Mouse (Mus musculus) lung, postnatal 0 days (tissue): Measurements from ENCODE around the gene Adgrl2. TPM values are rescaled to one million over a fixed set of nuclear protein-coding genes. Genes with fewer than 3 reads are reported as not detected.

Experiments
- ATAC-seq: fragments of 200-750 bp; cut with Nextera tagmentation; 2 replicates; pipeline ENCODE4 v1.8.0; 2017; ENCODE audit warnings: moderate library complexity
- DNase-seq: peaks from one replicate; pipeline ENCODE4 v3.0.0-alpha.2; 2016; ENCODE audit warnings: low spot score
- H3K27ac ChIP-seq: fragments of 300-500 bp; sonication (generic); 2 replicates; pipeline ENCODE4 v1.5.1; 2014; ENCODE audit warnings: antibody characterized with exemption, mild to moderate bottlenecking, low read length, mixed read lengths
- H3K27me3 ChIP-seq: fragments of 300-500 bp; sonication (generic); replicated peaks from 2 replicates; pipeline ENCODE4 v1.6.1; 2014; ENCODE audit warnings: low read length, mixed read lengths; ENCODE audit not compliant: insufficient read depth
- H3K36me3 ChIP-seq: fragments of 300-500 bp; sonication (generic); 2 replicates; pipeline ENCODE4 v1.6.1; 2014; ENCODE audit warnings: low read length, mixed read lengths; ENCODE audit not compliant: insufficient read depth
- H3K4me1 ChIP-seq: fragments of 300-500 bp; sonication (generic); 2 replicates; pipeline ENCODE4 v1.6.1; 2014; ENCODE audit warnings: antibody characterized with exemption, low read depth, low read length, mixed read lengths; ENCODE audit not compliant: insufficient read depth
- H3K4me2 ChIP-seq: fragments of 300-500 bp; sonication (generic); replicated peaks from 2 replicates; pipeline ENCODE4 v1.6.1; 2014; ENCODE audit warnings: low read depth, mild to moderate bottlenecking, low read length, moderate library complexity, mixed read lengths
- H3K4me3 ChIP-seq: fragments of 300-500 bp; sonication (generic); 2 replicates; pipeline ENCODE4 v1.5.1; 2014; ENCODE audit warnings: low read depth, low read length
- H3K9ac ChIP-seq: fragments of 300-500 bp; sonication (generic); replicated peaks from 2 replicates; pipeline ENCODE4 v1.6.1; 2014; ENCODE audit warnings: low read depth, mild to moderate bottlenecking
- H3K9me3 ChIP-seq: fragments of 300-500 bp; sonication (generic); 2 replicates; pipeline ENCODE4 v1.6.1; 2016; ENCODE audit warnings: low read length, mixed read lengths
- CTCF ChIP-seq: IDR thresholded peaks from 2 replicates; pipeline ENCODE4 v1.5.1; 2016; ENCODE audit warnings: antibody characterized with exemption, mild to moderate bottlenecking
- EP300 ChIP-seq: IDR thresholded peaks from 2 replicates; pipeline ENCODE4 v1.6.1; 2016; ENCODE audit warnings: antibody characterized with exemption, mild to moderate bottlenecking, control low read depth
- WGBS: fragments of 180-500 bp; shearing (Covaris S2); extraction: QIAGEN DNeasy Blood & Tissue Kit; methylation state at CpG from one replicate; pipeline ENCODE4 v1.1.7; 2014; 5-methylcytosine and 5-hydroxymethylcytosine counted together
- polyA plus RNA-seq: library from polyadenylated mRNA; unstranded; fragments of >200 nt; fragmentation: Nextera tagmentation; extraction: Ambion mirVana; gene quantifications from 2 replicates; pipeline ENCODE4 v1.2.1, GENCODE M21; 2015

Gene Adgrl2
- polyA plus RNA-seq, 1 experiment from 2014 or later, result 46.3 TPM

DNA sequence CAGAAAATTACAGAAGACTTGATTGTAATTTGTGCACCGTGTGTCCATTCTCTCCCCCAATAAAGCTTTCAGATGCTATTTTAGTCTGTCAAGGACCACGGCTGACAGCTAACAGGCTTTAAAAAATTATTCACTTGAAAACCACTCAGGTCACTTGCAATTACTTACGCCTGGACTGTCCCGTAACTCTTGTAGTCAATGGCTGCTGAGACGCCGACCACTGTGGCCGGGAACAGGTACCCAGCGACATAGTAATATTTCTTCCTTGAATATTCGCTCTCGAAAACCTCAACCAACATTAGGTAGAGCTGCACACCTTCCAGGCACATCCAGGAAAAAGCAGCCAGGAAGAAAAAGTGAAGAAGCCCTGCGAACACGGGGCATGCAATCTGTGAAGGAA lies 155.2 kb downstream of the Adgrl2 start:
- Histone ChIP-seq H3K9me3 (no peaks in the 10 kb centered on the region), H3K27me3 (no peaks in the 10 kb centered on the region), H3K4me1 (no peaks in the 10 kb centered on the region), H3K4me2 (no peak overlapping the region), H3K9ac (no peak overlapping the region), H3K4me3 (no peak overlapping the region), H3K36me3 (peaks cover 31% of the 10 kb centered on the region), H3K27ac (no peak overlapping the region)
- ATAC-seq (no peak), DNase-seq (no peak)
- TF ChIP-seq CTCF, result no peak
- no peak for TF ChIP-seq EP300
- 93% methylated on average over 12 of the region's 12 CpGs for WGBS

GRCm38 (mm10) chr3:148833070-148833769 lies 157.1 kb downstream of the Adgrl2 start:
- Histone ChIP-seq H3K9me3 (no peaks in the 10 kb centered on the region), H3K9ac (no peak overlapping the region), H3K4me3 (no peak overlapping the region), H3K4me2 (no peak overlapping the region), H3K27ac (no peak overlapping the region), H3K27me3 (no peaks in the 10 kb centered on the region), H3K4me1 (no peaks in the 10 kb centered on the region), H3K36me3 (peaks cover 32% of the 10 kb centered on the region; the same call in 1 of the 2 replicates)
- TF ChIP-seq EP300 (no peak), CTCF (no peak)
- DNase-seq, result no peak
- WGBS, result 92% methylated on average over 20 of the region's 20 CpGs
- ATAC-seq, result no peak

- no peak overlapping the region for H3K4me3 ChIP-seq
- DNase-seq, result no peak
- H3K27ac ChIP-seq, result no peak overlapping the region
- H3K9me3 ChIP-seq, result no peaks in the 10 kb centered on the region
- no peaks in the 10 kb centered on the region for H3K4me1 ChIP-seq
- no peak for ATAC-seq
- 72% methylated on average over 4 of the region's 4 CpGs for WGBS
- peaks cover 28% of the 10 kb centered on the region; the same call in 1 of the 2 replicates for H3K36me3 ChIP-seq
- H3K9ac ChIP-seq, result no peak overlapping the region
- H3K4me2 ChIP-seq, result no peak overlapping the region
- H3K27me3 ChIP-seq, result no peaks in the 10 kb centered on the region
- TF ChIP-seq CTCF, result no peak
These were observed 158.4 kb downstream of the Adgrl2 start for GRCm38 (mm10) chr3:148832001-148832400.

DNA sequence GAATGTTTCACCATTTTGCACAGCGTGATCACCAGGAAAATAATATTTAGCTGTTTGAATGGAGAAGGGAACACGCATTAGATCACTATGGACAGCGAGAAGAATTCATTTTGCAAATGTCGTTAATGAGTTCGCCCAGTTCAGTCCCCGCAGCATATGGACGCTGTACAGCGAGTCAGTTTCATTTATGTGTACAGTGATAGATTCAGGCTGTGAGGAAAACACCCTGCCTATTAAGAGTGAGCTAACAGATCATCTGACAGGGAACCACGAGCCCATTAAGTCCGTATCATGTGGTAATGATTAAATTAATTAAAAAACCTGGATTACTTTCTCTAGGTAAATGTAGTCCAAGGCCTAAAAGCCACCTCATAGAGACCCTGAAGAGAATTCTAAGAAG lies 161.8 kb downstream of the Adgrl2 start:
- ATAC-seq (no peak), DNase-seq (no peak)
- Histone ChIP-seq H3K9me3 (no peaks in the 10 kb centered on the region), H3K9ac (no peak overlapping the region), H3K4me3 (no peak overlapping the region), H3K36me3 (peaks cover 16% of the 10 kb centered on the region; the same call in 1 of the 2 replicates), H3K4me2 (no peak overlapping the region), H3K4me1 (no peaks in the 10 kb centered on the region), H3K27me3 (no peaks in the 10 kb centered on the region), H3K27ac (no peak overlapping the region)
- 89% methylated on average over 10 of the region's 10 CpGs for WGBS
- TF ChIP-seq EP300 (no peak), CTCF (no peak)

DNA sequence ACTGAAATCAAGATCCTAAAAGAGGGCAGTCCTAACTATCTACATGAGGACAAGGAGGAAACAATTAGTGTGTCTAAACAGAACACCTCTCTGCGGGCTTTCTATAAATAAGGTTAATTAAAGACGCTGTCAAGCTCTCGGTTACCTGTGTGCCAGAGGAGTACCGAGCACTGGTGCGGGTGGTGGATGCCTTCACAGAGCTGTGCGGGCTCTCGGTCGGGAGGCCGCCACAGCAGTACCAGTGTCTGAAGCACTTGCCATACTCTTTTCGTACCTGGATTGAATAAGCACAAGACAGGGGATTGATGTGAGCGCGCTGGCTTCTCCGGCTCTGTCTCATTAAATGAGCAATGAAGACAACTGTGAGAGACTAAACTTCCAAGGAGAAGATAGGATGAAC lies 166.8 kb downstream of the Adgrl2 start:
- 98% methylated on average over 13 of the region's 13 CpGs for WGBS
- DNase-seq, result no peak
- Histone ChIP-seq H3K36me3 (peaks cover 27% of the 10 kb centered on the region; the same call in 1 of the 2 replicates), H3K9ac (no peak overlapping the region), H3K27ac (no peak overlapping the region), H3K9me3 (no peaks in the 10 kb centered on the region), H3K27me3 (no peaks in the 10 kb centered on the region), H3K4me1 (no peaks in the 10 kb centered on the region), H3K4me3 (no peak overlapping the region), H3K4me2 (no peak overlapping the region)
- no peak for ATAC-seq
- TF ChIP-seq CTCF, result no peak

GRCm38 (mm10) chr3:148821632-148822031 lies 168.7 kb downstream of the Adgrl2 start:
- Histone ChIP-seq H3K9ac (no peak overlapping the region), H3K36me3 (peaks cover 36% of the 10 kb centered on the region; the same call in 1 of the 2 replicates), H3K4me2 (no peak overlapping the region), H3K27me3 (no peaks in the 10 kb centered on the region), H3K4me1 (no peaks in the 10 kb centered on the region), H3K27ac (no peak overlapping the region), H3K9me3 (no peaks in the 10 kb centered on the region), H3K4me3 (no peak overlapping the region)
- TF ChIP-seq CTCF, result no peak
- no peak for TF ChIP-seq EP300
- DNase-seq (no peak), ATAC-seq (no peak)
- 64% methylated on average over 6 of the region's 6 CpGs for WGBS
